Mouse (Mus musculus) neutrophil, adult 59 days (primary cell): ENCODE measurements around the gene Xdh. TPM values are rescaled to one million over a fixed set of nuclear protein-coding genes. Genes with fewer than 3 reads are reported as not detected.

Source experiments
- total RNA-seq, 2 experiments: library from RNA; stranded (reverse); gene quantifications; 1 replicate in 1 of 2; 2 replicates in 1 of 2; pipeline ENCODE4 v1.2.4; 2023

Xdh gene
- 100 to 1,000 TPM; 760 to 763 TPM for total RNA-seq

DNA sequence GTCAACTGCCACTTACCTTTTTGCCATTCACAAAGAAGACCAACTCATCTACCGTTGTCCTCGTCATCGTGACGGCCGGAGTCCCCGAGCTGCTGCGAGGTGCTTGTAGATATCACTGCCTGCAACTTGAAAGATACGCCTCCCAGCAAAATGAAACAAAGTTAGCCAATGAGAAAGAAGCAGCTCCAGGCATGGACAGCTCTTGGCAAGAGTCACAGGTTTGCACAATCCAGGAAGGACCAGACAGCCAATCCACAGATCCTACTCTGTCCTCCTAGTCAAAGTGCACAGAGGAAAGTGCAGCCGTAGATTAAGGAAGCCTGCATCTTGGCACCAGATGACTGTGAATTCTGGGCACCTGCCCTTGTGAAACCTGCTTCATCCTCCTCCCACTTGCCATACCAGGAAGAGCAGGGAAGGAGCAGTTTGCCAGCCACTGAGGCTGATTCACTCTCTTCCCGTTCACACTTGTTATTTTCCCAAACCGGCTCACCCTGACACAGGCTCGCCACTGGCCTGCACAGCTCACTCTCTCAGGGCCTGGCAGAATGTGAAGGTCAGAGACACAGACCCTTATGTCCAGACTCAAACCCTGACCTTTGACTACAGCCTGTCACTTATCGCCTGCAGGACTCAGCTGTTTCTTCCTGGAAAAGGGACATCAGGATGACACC lies at the start of gene Xdh:
Gene Xdh, minus strand, starts transcription at position 135 of the 674 bp plus-strand sequence.

Other genes with a start within 250 kb of the Xdh start
- under 1 TPM; 0.22 to 0.53 TPM for gene Galnt14, start 239.7 kb downstream of the Xdh start, total RNA-seq
- 1 to 10 TPM in 1 of 2 experiments, under 1 TPM in 1; 0.60 to 1.0 TPM for gene Ehd3, start 146.1 kb downstream of the Xdh start, total RNA-seq
- gene Srd5a2, start 97.7 kb upstream of the Xdh start, total RNA-seq: not detected